Mouse (Mus musculus): ENCODE measurements around the gene Uhrf1.

Gene Uhrf1

DNA sequence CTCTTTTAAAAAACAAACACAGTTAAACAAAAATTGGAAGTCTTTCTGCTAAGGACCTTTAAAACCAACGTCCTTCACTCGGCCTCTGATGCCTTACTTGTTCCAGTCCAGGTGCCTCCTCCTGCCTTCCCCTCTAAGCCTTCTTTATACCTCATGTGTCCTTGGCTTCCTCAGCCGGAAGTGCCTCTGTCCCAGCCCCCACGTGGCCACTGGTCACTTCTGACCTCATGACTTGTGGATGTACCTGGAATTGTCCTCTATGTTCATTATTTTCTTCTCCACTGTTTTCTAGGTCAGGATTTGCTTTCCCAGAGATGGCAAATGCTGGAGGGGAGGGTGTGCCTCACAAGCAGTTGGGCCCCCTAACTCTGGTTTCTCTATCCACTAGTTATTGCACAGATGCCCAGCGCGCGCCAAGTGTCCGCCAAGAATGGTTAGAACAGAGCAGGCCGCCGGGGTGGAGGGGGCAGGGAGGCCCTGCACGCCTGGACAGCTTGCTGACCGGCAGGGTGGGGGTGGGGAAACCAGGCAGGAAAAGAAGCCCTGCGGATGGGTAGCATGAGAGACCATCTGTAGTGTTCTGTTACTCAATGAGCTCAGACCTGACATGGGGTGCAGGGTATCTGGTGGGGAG lies 641 bp upstream of the Uhrf1 start:
- DNase-seq = no peak

DNA sequence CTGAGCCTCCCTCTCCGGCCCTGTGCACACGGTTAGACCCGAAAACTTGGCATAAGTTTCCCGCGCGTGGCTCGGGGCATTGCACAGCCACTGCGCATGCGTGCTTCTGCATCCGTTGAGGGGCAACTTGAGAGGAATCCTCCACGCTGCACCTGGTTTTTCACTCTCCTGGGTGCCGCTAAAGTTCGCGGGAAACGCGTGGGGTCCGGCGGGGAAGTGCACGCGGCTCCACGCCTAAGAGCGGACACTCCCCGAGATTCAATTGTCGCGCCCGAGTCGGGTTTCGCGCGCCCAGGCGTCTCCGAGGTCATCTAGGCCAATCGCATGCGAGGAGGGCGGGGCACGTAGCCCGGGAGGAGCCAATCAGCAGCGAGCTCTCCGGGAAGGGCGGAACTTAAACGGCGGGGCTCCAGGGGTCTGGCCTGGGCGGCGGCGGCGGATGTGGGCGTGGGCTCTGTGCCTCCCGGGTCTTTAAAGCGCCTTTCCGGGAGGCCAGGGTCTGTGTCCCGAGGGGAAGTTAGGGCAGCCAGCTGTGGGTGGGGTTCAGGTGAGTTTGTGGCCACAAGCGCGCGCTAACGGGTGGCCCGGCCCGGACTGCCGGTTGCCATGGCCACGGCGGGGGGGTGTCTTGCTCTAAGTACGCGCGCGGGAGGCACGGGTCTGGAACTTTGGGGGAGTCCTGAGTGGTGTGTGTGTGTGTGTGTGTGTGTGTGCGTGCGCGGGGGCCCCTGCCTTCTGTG lies 896 bp downstream of the Uhrf1 start:
- DNase-seq = peak; percentile 97

DNA sequence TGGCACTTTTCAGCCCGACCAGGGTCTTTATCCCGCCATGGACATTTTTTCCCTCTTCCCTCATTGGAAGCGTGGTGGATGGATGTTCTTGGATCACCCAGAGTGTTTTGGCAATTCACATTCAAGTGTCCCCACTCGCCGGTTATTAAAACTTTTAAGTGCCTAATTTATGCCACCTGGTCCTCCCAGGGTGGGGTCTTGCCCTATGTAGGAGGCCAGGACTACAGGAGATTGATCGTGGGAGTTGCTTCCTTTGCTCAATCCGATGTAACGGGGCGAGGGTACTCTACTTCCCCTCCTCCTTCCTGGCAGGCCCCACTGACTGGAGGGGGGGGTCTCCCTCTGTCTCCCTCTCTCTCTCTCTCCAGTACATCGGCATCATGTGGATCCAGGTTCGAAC lies 1.6 kb downstream of the Uhrf1 start:
- DNase-seq = no peak

DNA sequence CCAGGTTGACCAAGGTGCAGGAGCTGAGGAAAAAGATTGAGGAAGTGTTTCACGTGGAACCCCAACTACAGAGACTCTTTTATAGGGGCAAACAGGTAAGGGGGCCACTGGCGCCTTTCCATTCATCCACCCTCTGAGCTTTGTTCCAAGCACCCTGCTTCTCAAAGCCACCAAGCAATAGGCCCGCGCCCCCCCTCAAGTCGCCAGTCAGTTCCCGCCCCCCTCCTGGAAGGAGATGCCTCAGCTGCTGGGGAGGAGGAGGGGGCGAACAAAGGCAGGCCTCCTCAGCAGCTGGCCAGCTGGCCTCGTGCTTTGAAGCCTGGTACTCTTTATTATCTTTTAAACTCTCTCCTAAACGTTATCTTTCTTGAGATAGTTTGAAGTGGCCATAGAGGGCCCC lies 2.0 kb downstream of the Uhrf1 start:
- DNase-seq = no peak

DNA sequence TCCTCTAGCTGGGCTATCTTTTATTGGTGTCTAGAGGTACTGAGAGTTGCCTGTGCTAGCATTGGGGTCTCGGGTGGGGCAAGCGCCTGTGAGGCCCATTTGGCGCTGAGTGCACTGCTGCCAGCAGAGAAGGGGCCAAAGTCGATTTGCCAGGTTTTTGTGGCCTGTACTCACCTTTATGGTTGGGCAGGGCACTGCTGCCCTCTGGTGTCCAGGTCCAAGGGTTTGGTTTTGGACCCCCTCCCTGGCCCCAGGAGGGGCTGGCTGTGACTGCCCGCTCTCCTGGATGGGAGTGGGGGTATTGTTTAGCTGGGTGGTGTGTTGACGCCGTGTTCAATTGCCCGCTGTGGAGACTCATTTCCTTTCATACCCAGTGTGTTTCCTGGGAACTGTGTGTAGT lies 2.7 kb downstream of the Uhrf1 start:
- DNase-seq = no peak

DNA sequence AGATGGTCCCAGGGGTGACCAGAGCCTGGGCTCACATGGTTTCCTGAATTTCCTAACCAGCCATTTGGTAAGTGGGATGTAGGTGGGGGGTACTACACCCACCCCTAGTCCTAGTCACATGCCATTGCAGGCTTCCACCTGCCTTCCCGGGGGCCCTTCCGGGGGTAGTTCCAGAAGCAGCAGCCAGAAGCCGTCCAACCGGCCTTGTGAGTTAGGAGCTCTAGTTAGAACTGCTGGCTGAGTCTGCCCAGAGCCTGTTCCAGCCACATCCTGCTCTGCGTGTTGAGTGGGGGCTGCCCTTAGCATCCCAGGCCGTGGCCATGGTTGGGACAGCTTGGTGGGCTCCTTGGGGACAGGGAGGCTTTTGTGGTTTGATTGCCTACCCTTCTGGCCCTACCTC lies 5.0 kb downstream of the Uhrf1 start:
- no peak for DNase-seq

DNA sequence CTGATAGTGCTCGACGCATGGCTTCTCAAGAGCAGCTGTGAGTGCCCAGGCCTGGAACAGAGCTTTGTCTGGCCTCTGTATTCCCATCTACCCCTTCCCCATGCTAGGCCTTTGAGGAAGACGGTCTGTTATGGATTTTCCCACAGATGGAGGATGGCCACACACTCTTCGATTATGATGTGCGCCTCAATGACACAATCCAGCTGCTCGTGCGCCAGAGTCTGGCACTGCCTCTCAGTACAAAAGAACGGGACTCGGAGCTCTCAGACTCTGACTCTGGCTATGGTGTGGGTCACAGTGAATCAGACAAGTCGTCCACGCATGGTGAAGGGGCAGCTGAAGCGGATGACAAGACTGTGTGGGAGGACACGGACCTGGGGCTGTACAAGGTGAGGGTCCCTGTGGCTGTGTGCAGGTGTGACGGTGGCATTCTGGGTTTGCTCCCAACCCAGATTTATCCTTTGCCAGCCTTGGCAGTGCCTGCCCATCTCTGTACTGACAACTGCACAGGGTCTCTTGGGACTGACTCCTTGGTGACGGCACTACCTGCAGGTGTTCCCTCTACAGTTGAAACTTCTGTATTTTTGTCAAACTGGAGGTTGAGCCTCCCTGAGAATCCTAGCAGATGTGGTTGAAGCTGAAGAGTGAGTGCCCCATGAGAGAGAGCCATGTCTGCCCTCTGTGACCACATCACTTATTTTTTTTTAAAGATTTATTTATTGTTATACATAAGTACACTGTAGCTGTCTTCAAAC lies 6.2 kb downstream of the Uhrf1 start:
- DNase-seq = peak; percentile 34

DNA sequence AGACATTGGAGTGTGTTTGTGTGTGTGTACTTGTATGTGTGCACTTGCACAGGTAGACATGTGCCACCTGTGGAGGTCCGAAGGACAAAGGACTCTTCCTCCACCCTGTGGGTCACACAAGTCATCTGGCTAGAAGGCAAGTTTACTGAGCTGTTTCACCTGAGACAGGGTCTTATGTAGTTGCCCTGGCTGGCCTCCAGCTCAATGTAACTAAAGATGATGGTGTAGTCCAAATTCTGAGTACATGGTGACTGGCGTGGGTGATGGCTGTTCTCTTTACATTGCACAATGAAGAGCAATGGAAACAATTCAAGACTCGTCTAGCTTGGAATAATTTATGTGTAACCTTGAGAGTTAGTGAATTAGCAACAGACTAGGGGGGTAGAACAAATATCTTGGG lies 21.3 kb downstream of the Uhrf1 start:
- no peak for DNase-seq

DNA sequence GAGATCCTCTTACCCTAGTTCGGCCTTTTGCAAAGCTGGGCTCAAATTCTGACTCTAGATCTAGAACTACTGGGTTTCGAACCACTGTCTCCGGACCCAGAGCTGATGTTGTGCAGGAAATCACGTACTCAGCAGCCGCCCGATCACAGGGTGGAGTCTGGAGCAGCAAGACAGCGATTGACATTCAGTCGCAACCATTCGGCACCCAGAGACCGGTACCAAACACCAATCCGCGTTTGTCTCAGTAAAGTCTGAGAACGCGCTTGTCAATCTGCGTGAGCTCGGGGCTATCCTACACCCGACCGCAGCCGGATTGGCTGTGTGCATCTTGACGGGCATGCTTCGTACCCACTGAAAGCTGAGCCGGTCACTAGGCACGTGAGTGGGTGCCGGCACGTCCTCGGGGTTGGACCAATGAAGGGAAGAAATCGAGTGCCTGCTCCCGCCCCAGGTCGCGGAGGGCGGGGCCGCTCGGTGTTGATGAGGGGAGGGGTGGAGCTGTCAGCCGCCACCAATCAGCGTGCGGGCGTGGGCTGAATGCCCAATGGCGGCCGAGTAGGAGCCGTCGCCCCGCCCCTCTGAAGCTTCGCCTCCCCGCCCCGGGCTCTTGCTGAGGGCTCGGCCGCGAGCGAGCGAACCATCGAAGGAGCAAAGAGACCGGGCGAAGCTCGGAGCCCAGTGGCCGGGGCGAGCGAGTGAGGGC lies 22.5 kb downstream of the Uhrf1 start, which contains the start of gene Kdm4b:
Gene Kdm4b, plus strand, starts transcription at position 613 of the 703 bp plus-strand sequence.
- peak; percentile 98 for DNase-seq

DNA sequence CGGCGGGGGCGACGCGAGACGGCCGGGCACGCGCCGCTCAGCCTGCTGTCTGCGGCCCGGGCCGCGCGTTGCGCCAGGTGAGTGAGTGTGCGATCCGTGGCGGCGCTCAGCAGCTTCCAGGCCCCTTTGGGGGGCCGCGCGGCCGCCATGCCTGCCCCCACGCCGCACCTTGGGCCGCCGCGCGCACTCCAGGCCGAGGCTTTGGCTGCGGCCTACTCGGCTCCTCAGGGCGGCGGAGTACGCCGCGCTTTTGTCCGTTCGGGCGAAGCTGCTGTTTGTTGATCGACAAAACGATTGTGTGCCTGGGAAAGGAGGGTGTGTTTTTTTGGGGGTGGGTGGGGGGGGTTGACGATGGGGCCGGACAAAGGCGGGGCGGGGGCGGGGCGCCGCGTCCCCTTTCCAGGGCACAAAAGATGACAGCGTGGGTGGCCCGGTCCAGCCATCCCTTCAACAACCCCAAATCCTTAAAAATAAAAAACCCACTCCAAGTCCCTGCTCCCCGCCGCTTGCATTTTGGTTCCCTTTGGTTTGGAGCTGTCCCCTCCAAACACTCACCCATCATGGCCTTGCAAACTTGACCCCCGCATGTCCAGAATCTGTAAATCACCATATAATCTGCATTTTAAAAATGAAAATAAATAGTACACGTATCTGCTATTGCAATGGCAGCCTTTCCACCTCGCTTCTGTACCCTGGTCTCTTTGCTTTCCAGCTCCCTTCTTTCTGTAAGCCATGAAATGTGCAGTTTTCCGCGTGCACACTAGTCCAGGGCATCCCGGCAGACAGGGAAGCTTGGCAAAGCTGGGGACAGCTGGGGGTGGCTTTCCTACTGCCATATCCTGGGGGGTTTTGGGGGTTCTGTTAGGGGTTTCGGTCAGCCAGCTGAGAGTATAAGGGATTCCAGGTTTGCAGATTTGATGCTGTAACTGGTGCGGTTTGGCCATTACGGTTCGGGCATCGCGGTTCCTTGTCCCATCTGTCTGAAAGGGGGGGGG lies 23.3 kb downstream of the Uhrf1 start:
- DNase-seq = peak; percentile 22

DNA sequence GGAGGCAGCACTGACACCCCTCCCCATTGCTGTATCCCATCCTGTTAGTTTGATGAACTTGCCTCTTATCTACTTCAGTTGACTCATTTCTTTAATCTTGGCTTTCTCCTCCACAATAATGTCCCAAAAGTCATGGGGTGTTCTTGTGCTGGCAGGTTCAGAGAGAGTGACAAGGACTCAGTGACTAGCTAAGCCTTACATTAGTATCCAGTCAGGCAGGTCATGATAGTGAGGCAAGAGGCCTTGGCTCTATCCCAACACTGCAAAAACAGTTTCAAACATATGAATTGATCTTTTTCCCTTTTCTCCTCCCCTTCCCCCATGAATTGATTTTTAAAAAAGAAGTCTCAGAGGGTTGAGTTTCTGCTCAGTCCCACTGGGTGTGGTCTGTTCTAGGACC lies 26.1 kb downstream of the Uhrf1 start:
- DNase-seq = no peak

DNA sequence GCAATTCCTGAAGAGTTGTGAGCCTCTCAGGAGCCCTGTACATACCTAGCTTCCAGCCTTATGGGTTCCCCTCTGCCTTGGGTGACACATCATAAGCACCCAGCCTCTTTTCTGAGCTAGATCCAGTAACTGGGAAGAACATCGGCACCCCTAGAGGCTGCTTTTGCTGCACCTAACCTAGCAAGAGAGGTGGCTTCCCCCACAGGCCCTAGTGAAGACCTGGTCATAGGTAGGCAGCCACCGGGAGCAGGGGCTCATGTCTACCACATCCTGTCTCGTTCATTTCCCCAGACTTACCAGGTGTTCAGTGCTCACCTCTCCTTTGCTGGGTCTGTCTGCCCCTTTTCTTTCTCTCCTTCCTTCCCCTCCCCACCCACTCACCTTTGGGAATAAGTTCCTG lies 27.2 kb downstream of the Uhrf1 start:
- no peak for DNase-seq

DNA sequence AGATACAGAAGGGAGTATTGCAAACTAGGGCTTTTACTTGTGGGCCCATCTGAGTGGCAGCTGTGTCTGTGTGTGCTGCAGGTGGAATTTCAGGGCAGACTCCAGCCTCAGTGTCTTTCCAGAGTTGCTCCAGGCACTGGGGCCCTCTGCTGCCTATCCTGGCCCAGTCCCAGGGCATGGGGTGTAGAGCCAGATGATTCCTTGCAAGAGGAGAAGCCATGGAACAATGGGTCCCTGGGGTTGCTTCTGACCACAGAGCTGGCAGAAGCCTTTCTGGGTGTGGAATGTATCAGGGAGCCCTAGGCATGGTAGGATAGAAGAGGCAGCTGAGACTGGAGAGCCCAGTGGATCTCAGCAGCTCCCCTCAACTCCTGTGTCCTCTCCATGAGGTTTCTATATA lies 28.1 kb downstream of the Uhrf1 start:
- no peak for DNase-seq

DNA sequence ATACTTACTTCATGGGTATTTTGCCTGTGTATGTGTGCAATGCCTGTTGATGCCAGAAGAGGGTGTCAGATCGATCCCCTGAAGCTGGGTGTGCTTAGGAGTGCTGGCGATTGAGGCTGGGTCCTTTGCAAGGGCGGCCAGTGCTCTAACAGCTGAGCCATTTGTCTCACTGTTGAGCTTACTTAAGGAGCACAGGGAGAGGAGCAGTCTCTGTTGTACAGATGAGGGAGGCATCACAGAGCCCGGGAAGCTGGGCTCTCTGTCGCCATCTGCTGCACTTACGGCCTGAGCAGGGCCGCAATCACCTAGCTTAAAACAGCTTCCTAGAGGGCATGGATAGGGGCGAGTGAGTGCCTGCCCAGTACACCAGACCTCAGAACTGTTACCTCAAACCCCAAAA lies 29.9 kb downstream of the Uhrf1 start:
- no peak for DNase-seq

DNA sequence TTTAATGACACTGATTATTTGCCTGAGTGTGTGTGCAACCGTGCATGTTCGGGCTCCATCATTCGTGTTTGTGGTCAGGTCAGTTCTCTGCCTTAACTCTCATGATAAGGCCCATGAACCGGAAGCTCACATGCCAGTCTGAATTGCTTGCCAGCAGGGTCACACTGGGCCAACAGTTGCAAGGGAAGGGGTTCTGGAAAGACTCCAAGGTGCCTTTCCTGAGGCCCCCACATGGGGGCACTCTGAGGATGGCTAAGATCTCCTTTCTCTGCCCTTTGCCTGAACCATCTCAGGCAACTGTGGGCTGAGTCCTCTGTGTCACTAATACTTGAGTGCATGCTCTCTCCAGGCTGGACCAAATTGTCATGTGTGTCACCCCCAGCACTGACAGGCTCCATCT lies 34.1 kb downstream of the Uhrf1 start:
- peak; percentile 64 for DNase-seq

DNA sequence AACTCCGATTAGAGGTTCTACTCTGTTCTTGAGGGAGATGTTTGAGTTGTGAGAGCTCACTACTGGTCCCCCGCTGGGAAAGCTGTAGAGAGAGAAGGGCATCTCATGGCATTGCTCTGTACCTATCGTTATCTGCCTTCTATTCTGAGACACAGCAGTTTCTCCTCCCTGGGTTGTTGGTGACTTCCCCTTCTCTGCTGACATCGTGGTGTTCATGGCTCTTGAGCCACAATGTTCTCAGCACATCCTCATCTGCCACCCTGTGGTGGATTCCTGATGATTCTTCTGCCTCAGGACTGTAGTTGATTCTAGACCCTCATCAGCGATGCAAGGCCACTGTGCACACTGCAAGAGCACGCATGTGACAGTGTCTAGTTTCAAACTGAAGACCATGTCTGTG lies 34.7 kb downstream of the Uhrf1 start:
- DNase-seq = no peak

DNA sequence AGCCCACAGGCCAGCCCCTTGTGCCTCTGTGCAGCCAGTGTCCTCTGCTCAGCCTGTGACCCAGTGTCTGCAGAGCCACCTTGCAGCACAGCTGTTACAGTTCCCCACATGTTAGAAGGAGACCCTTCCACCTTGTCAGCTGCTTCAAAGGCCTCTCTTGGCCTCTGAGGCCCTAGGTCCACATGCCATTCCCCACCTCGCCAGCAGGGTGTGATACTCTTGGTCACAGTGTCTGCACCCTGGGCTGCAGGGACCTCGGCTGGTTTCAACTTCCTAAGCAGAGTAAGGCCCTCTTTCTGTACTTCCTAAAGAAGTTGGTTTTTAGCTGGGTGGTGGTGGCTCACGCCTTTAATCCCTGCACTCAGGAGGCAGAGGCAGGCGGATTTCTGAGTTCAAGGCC lies 35.8 kb downstream of the Uhrf1 start:
- DNase-seq = peak; percentile 61

DNA sequence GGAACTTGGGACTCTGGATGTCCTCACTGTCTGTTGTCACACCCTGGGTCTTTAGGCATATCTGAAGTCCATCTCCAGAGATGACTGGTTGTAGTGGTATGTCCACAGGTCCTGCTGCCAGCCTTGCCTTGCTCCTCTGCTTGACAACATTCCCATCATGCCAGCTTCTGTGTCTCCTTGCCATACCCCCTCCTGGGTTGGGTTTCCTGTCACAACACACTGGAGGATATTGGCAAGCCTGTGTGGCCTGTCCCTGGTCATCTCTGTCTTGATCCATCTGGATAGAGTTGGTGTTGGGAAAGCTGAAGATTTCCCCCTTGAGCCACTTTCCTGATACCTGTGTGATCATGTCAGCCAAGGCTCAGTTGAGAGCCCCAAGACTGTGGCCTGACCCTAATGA lies 37.6 kb downstream of the Uhrf1 start:
- no peak for DNase-seq

DNA sequence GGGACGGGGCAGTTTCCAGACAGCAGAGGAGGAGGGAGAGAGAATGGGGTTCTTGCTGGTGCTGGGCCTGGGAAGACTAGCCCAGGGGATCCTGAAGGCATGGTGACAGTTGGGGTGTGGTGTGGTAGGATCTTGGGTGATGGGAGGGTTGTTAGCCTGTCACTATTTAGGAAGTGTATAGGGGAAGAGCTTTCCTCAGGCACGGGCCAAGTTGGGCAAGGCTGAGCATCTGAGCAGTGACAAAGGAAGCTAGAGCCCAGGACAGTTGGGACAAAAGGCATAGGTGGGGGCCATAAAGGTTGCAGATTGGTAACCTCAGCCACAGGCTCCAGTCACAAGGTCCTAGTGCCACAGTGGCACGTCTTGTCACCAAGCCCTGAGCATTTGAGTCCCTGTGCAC lies 40.3 kb downstream of the Uhrf1 start:
- no peak for DNase-seq

DNA sequence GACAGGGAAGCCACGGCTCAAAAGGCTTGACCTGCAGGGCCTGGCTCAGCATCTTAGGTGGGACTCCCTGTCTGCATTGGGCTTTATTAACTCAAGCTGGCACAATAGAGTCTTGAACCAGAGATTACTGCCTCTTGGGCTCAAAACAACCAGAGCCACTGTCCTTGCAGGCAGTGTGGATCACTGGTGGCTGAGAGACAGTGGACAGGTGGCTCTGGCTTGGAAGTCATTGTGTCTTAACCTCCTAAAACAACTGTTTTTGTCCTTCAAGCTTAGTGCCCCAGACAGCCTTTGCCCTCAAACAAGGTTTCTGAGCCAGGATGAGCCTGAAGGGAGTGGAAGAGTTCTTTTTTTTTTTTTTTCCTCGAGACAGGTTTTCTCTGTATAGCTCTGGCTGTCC lies 42.2 kb downstream of the Uhrf1 start:
- DNase-seq = no peak

DNA sequence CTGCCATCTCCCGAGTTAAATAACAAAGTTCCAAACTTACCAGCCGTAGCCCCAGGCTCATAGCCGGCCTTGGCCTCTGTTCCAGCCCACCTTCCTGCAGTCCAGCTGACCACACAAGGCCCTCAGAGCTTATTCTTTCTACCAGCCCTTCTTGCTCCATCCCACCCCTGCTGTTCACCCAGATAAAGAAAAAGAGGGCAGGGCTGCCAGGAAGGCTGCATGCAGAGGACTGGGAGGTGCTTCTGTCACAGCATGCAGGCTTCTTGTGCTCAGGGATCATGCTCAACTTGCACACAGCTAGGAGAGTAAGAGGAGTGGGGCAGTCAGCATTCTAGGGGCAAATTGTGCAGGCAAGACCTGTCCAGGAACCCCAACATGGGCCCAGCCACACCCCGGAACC lies 45.0 kb downstream of the Uhrf1 start:
- no peak for DNase-seq

DNA sequence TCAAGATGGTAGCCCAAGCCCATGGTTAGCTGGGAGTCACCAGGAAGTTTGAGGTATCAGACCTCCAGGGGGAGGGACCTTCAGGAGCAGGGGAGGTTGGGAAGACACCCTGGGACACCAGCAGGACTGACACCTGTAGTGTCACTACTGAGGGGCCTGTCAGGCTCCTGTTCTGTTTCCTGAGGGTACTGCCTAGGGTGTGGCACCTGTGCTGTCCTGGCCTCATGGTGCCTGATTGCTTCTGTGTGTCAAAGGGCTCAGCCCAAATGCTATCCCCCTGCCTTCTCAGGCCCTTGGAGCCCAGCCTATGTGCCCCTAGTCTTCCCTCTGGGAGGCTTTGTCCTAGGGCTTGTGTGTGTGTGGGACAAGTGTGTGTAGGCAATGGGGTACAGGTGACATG lies 45.5 kb downstream of the Uhrf1 start:
- no peak for DNase-seq
